Mouse (Mus musculus) right cerebral cortex, postnatal 36 days (tissue): ENCODE measurements around the gene Abca4.
A peak's percentile ranks its signal among the peaks of the same experiment; 100 is the strongest.

Experiments used
- DNase-seq, 2 experiments: peaks; one replicate each; pipeline ENCODE4 v3.0.0; 2022; ENCODE audit warnings: low spot score in 2 of 2, mixed read lengths in 1 of 2

Abca4 gene

GRCm38 (mm10) chr3:122170621-122171309 is 126.5 kb downstream of the Abca4 start:
- peak; percentile 61 to 75 for DNase-seq

DNA sequence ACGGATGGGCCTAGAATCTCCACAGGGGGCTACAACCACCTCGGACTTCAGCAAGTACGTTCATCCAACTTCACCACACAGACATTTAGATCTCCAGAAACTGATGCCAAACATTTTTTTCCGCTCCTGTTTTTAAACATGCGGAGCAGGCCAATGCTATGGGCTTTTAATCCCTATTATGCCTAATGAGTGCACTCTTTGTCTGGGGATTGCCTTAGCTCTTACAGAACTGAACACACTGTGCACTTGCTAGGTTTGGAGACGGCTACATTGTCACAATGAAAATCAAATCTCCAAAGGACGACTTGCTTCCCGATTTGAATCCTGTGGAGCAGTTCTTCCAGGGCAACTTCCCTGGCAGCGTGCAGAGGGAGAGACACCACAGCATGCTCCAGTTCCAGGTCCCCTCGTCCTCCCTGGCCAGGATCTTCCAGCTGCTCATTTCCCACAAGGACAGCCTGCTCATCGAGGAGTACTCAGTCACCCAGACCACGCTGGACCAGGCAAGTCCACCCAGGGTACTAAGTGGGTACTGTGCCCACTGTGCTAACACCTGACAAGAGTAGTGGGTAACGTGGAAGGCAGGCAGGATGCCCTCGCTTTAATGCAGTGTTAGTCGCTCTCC is 129.4 kb downstream of the Abca4 start:
- DNase-seq = no peak

GRCm38 (mm10) chr3:122176018-122176417 is 131.8 kb downstream of the Abca4 start:
- no peak for DNase-seq

DNA sequence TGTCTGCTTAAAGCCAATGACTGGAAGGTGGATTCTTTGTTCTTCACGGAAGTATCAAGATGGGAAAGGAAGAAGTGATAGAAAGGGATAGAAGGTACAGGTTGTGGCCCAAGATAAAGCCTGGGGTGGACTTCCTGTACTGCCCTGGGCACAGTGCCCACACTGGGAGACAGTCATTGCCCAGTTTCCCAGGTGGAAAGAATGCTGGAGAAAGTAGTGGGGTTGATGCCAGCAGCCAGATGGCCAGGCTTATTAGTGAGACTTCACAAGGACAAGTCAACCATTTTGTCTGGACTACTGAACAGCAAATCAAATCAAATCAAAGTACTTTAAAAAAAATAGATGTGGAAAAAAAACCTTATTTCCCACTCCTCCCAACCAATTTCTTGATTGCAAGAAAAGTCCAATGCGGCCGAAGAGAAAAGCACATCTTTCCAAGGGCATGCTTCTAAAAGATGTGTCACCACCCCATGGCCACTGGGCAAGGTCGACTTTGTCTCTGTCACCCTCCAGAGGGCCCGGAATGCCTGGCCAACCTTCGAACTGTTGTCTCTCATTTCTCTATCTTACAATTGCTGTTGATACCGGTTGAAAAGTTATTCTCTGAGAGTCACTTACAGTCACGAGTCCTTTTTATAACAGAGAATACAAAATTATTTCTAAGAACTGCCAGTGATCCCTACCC is 132.6 kb downstream of the Abca4 start:
- DNase-seq = no peak

DNA sequence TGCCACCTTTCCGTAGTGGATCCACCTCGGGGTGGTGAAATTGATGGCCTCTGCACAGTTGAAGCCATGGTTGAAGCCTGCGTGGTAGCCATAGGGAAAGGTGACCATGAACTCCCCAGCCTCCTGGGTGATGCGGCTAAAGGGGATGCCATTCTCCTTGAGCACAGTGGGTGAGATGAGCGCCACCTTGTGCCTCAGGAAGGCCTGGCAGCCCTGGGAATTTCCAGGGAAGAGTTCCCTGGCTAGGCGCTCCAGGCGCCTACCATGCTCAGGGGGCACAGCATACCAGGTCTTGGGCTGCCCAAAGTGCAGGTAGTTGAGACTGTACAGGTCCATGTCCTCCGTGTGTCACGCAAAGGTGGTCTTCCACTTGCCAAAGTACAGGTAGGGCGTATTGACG is 139.9 kb downstream of the Abca4 start:
- DNase-seq = no peak

DNA sequence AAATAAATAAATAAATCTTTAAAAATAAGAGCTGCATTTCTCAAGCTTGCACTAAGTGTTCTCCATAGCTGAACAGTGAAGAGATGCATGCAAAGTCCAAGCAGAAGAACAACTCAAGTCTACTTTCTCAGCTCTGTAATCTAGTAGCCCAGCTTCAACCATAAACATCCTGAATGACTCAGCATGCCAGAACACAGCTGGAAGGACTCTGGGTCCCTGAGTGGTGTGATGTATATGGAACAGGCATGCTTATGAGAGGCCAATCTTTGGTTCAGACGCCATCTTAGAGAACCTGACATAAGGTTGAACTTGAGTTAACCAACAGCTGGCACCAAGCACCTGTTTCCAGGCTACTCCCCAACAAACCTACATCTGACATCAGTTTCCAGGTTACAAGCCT is 142.7 kb downstream of the Abca4 start:
- no peak for DNase-seq

GRCm38 (mm10) chr3:122196621-122197298 is 152.5 kb downstream of the Abca4 start:
- no peak for DNase-seq

DNA sequence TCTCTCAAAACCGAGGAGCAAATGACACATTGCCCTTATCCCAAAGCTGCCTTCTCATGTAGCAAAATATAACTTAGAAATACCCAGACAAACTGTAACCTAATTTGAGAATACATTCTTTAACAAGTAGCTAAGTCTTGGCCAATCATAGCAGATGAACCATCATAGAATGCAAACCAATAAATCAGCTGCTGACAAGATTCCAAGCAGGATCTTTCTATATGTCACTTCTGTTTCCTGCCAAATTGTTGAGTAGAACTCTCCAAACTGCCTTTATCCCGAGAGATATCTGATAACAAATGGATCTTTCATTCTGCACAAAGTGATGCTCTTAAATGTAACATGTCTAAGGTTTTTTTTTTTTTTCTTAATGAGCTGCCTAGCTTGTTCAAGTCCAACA is 154.3 kb downstream of the Abca4 start:
- DNase-seq = no peak

GRCm38 (mm10) chr3:122198966-122199381 is 154.7 kb downstream of the Abca4 start:
- no peak for DNase-seq

GRCm38 (mm10) chr3:122199600-122199999 is 155.4 kb downstream of the Abca4 start:
- no peak for DNase-seq

GRCm38 (mm10) chr3:122200017-122200416 is 155.8 kb downstream of the Abca4 start:
- DNase-seq = no peak

- peak; percentile 2 to 7 for DNase-seq
These were observed 156.2 kb downstream of the Abca4 start for GRCm38 (mm10) chr3:122200447-122200846.

- no peak for DNase-seq
These were observed 158.1 kb downstream of the Abca4 start for GRCm38 (mm10) chr3:122202307-122202732.

DNA sequence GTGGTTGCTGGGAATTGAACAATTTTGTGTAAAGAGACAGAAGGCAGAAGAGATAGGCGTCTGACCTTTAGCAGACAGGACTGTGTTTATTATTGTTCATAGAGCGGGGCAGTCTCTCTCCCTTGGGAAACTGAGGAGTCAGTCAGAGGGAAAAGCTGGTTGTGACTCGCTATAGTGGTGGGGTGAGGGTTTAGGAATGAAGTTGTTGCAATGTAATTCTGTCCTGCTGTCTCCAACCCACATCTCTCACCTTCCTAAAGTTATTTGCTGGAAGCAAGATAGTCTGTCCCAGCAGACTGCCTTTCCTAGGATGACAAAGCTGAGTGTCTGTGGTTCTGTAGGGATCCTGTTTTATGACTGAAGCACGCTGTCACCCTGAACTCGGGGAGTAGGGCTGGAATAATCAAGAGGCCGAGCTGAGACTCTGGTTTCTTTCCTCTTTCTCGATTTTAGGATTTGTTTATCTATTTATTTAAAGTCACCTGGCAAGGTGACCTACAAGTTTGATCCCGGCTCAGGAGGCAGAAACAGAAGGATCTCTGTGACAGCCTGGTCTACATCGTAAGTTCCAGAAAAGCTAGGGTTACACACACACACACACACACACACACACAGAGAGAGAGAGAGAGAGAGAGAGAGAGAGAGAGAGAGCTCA is 159.6 kb downstream of the Abca4 start:
- no peak for DNase-seq

GRCm38 (mm10) chr3:122205753-122206152 is 161.5 kb downstream of the Abca4 start:
- no peak for DNase-seq

GRCm38 (mm10) chr3:122206279-122207070 is 162.2 kb downstream of the Abca4 start:
- DNase-seq = no peak

GRCm38 (mm10) chr3:122207766-122208165 is 163.5 kb downstream of the Abca4 start:
- no peak for DNase-seq

DNA sequence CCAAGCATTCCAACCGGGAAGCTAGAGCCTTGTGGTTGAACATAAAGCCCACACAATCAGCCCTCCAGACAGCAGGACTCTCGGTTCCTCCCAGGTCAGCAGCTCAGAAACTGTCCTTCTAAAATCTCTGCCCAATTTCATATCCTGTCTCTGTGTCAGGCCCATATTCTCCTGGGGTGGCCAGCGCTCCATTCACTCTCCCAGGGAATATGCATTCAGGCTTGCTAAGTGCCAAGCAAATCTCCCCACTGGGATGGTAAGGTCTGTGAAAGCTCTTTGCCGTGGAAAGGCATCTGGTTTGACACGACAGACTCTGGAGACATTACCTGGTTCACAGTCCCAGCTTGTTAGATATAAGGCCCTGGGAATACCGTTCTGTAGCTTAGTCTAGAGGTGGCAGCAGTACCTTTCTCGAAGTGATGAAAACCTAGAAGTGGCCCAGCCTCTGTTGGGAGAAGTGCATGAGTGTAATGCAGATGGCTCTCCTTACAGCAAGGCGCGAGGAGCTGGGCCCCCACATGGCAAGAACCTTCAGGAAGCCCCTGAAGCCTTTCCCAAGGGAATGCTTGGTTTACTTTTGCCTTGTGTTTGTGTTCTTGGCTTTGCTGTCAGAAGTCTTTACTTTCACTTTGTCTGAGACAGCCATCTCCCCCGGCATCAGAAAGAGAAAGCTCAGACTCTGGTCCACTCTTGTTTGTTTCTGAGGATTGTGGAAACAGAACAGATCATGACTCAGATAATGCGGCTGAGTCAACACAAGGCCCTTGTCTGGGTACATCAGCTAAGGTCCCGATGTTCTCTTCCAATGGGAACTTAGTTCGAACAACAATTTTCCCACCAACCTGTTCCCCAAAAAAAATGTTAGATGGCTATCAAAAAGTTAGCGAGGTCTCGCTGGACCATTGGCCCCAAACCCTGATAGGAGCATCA is 164.3 kb downstream of the Abca4 start:
- DNase-seq = no peak

GRCm38 (mm10) chr3:122209511-122209910 is 165.3 kb downstream of the Abca4 start:
- DNase-seq = no peak

DNA sequence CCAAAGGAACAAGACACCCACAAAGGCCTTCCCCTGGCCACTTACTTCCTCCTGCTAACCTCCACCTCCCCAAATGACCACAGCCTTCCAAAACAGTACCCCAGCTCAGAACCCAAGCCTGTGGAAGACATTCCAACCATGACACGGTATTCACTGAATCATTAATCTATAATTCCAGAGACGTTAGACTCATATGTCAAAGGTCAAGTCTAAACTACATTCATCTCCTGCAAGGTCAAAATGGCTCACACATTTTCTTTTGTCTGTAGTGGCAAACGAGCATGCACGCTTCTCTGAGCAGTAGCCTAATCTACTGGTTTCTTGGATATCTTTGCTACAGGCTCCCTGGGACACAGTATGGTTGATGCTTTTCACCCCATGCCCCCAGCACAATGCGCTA is 166.2 kb downstream of the Abca4 start:
- no peak for DNase-seq
